Mouse (Mus musculus): ENCODE data around the gene Slc2a6. TPM values are rescaled to one million over a fixed set of nuclear protein-coding genes. Genes with fewer than 3 reads are reported as not detected.

The Slc2a6 gene
- polyA plus RNA-seq, 1 experiment from 2014 or later = 1.2 TPM

DNA sequence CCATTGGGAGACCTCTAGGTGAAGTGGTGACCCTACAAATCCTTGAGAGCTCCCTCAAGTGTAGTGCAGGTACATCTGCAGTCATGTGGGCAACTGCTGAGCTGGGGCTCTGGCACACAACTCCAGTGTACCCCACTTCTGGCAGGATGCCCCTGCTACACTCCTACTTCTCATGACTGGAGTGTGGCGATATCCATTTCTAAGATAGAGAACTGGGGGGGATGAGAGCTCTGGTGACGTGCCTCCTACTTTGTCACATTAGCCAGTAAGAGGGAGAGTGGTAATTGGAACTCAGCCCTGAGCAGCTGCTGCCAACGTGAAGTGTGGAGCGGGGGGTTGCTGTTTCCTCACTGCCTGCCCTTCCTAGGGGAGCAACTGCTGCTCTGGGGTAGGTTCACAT is 21.5 kb downstream of the Slc2a6 start:
- no peak overlapping the region for H3K4me2 ChIP-seq
- H3K4me3 ChIP-seq (ENCODE audit: low read depth, low read length) = no peak overlapping the region
- H3K27me3 ChIP-seq (ENCODE audit: control insufficient read depth, insufficient read depth, low read length) = no peaks in the 10 kb centered on the region
- H3K4me1 ChIP-seq (ENCODE audit: control insufficient read depth, insufficient read depth, low read length) = peaks cover 8% of the 10 kb centered on the region
- DNase-seq (ENCODE audit: low spot score, missing footprints) (no peak), ATAC-seq (ENCODE audit: low FRiP score) (no peak)
- no peaks in the 10 kb centered on the region for H3K36me3 ChIP-seq (ENCODE audit: control insufficient read depth, insufficient read depth, low read length)
- H3K9me3 ChIP-seq (ENCODE audit: control insufficient read depth, low read length) = no peaks in the 10 kb centered on the region
- no peak overlapping the region for H3K27ac ChIP-seq (ENCODE audit: low read depth, low read length)
- no peak overlapping the region for H3K9ac ChIP-seq (ENCODE audit: low read length)
- WGBS = 72% methylated on average over 4 of the region's 4 CpGs

DNA sequence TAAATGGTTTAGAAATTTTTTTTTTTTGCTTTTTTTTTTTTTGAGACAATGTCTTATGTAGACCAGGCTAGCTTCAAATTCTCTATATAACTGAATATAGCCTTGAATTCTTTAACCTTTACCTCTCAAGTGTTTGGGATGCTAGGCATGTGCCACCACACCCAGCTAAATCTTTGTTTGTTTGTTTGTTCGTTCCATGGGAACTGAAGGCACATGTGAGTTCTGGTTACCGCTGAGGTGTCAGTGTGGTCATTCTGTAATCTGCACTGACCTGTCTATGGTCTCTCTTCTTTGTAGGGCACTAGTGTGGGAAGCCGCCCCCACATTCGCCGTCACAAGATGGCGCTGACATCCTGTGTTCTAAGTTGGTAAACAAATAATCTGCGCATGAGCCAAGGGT is 29.8 kb downstream of the Slc2a6 start:
- Histone ChIP-seq H3K4me1 (ENCODE audit: control insufficient read depth, insufficient read depth, low read length) (no peaks in the 10 kb centered on the region), H3K4me3 (ENCODE audit: low read depth, low read length) (no peak overlapping the region), H3K9me3 (ENCODE audit: control insufficient read depth, low read length) (no peaks in the 10 kb centered on the region), H3K27ac (ENCODE audit: low read depth, low read length) (no peak overlapping the region), H3K9ac (ENCODE audit: low read length) (no peak overlapping the region), H3K36me3 (ENCODE audit: control insufficient read depth, insufficient read depth, low read length) (no peaks in the 10 kb centered on the region), H3K4me2 (no peak overlapping the region), H3K27me3 (ENCODE audit: control insufficient read depth, insufficient read depth, low read length) (no peaks in the 10 kb centered on the region)
- no peak for DNase-seq (ENCODE audit: low spot score, missing footprints)
- 93% methylated on average over 6 of the region's 7 CpGs for WGBS
- no peak for ATAC-seq (ENCODE audit: low FRiP score)

DNA sequence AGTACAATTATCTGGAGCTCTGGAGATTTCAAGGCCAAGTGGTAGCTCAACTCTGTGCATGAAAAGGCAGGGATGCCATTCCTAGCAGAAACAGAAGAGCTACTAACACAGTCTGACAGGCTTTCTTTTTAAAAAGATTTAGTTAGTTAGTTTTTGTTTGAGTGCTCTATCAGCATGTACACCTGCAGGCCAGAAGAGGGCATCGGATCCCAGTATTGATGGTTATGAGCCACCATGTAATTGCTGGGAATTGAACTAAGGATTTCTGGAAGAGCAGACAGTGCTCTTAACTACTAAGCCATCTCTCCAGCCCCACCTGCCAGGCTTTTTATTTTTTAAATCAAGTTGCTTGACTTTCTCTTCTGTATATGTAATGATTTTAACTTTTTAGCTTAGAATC is 30.3 kb downstream of the Slc2a6 start:
- Histone ChIP-seq H3K9ac (ENCODE audit: low read length) (no peak overlapping the region), H3K4me2 (no peak overlapping the region), H3K27ac (ENCODE audit: low read depth, low read length) (no peak overlapping the region), H3K9me3 (ENCODE audit: control insufficient read depth, low read length) (no peaks in the 10 kb centered on the region), H3K4me1 (ENCODE audit: control insufficient read depth, insufficient read depth, low read length) (no peaks in the 10 kb centered on the region), H3K4me3 (ENCODE audit: low read depth, low read length) (no peak overlapping the region), H3K27me3 (ENCODE audit: control insufficient read depth, insufficient read depth, low read length) (no peaks in the 10 kb centered on the region), H3K36me3 (ENCODE audit: control insufficient read depth, insufficient read depth, low read length) (no peaks in the 10 kb centered on the region)
- WGBS = 79% methylated on average over 1 of the region's 1 CpGs
- no peak for ATAC-seq (ENCODE audit: low FRiP score)
- no peak for DNase-seq (ENCODE audit: low spot score, missing footprints)

GRCm38 (mm10) chr2:26993936-26994335 is 33.9 kb downstream of the Slc2a6 start:
- ATAC-seq (ENCODE audit: low FRiP score) = no peak

DNA sequence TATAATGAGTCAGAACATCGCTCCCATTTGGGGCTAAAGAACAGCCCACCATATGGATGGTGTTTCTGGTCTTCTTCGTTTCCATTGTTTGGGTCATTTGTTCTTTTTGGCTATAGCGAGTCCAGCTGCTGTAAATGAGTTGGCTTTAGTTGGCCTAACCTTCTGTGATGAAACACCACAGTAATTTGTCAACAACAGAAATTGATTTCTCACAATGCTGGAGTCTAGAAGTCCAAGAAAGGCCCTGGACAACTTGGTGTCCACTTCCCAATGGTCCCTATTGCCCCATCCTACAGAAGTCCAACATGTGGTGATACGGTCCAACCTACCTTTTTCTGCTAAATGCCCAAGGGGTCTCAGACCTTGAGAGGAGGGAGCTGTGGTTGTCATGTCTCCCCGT is 43.2 kb downstream of the Slc2a6 start:
- no peaks in the 10 kb centered on the region for H3K27me3 ChIP-seq (ENCODE audit: control insufficient read depth, insufficient read depth, low read length)
- ATAC-seq (ENCODE audit: low FRiP score) (no peak), DNase-seq (ENCODE audit: low spot score, missing footprints) (no peak)
- no peak overlapping the region for H3K4me3 ChIP-seq (ENCODE audit: low read depth, low read length)
- 81% methylated on average over 5 of the region's 5 CpGs for WGBS
- H3K9ac ChIP-seq (ENCODE audit: low read length) = no peak overlapping the region
- H3K4me1 ChIP-seq (ENCODE audit: control insufficient read depth, insufficient read depth, low read length) = no peaks in the 10 kb centered on the region
- no peaks in the 10 kb centered on the region for H3K9me3 ChIP-seq (ENCODE audit: control insufficient read depth, low read length)
- no peak overlapping the region for H3K4me2 ChIP-seq
- no peaks in the 10 kb centered on the region for H3K36me3 ChIP-seq (ENCODE audit: control insufficient read depth, insufficient read depth, low read length)
- no peak overlapping the region for H3K27ac ChIP-seq (ENCODE audit: low read depth, low read length)

More at GRCm38 (mm10) chr2:26993936-26994335, 33.9 kb downstream of the Slc2a6 start:
- H3K27ac ChIP-seq (ENCODE audit: low read depth, low read length) = no peak overlapping the region
- no peak for DNase-seq (ENCODE audit: low spot score, missing footprints)
- no peaks in the 10 kb centered on the region for H3K36me3 ChIP-seq (ENCODE audit: control insufficient read depth, insufficient read depth, low read length)
- no peaks in the 10 kb centered on the region for H3K9me3 ChIP-seq (ENCODE audit: control insufficient read depth, low read length)
- H3K4me3 ChIP-seq (ENCODE audit: low read depth, low read length) = no peak overlapping the region
- H3K4me1 ChIP-seq (ENCODE audit: control insufficient read depth, insufficient read depth, low read length) = no peaks in the 10 kb centered on the region
- H3K4me2 ChIP-seq = no peak overlapping the region
- WGBS = 72% methylated on average over 3 of the region's 3 CpGs
- no peak overlapping the region for H3K9ac ChIP-seq (ENCODE audit: low read length)
- H3K27me3 ChIP-seq (ENCODE audit: control insufficient read depth, insufficient read depth, low read length) = no peaks in the 10 kb centered on the region

GRCm38 (mm10) chr2:26984179-26984578 is 43.6 kb downstream of the Slc2a6 start:
- no peaks in the 10 kb centered on the region for H3K4me1 ChIP-seq (ENCODE audit: control insufficient read depth, insufficient read depth, low read length)
- WGBS = 63% methylated on average over 2 of the region's 2 CpGs
- no peak overlapping the region for H3K4me2 ChIP-seq
- no peak overlapping the region for H3K4me3 ChIP-seq (ENCODE audit: low read depth, low read length)
- no peaks in the 10 kb centered on the region for H3K27me3 ChIP-seq (ENCODE audit: control insufficient read depth, insufficient read depth, low read length)
- no peak for ATAC-seq (ENCODE audit: low FRiP score)
- H3K36me3 ChIP-seq (ENCODE audit: control insufficient read depth, insufficient read depth, low read length) = no peaks in the 10 kb centered on the region
- H3K27ac ChIP-seq (ENCODE audit: low read depth, low read length) = no peak overlapping the region
- no peaks in the 10 kb centered on the region for H3K9me3 ChIP-seq (ENCODE audit: control insufficient read depth, low read length)
- DNase-seq (ENCODE audit: low spot score, missing footprints) = no peak
- H3K9ac ChIP-seq (ENCODE audit: low read length) = no peak overlapping the region

- Histone ChIP-seq H3K36me3 (ENCODE audit: control insufficient read depth, insufficient read depth, low read length) (no peaks in the 10 kb centered on the region), H3K4me3 (ENCODE audit: low read depth, low read length) (no peak overlapping the region), H3K9me3 (ENCODE audit: control insufficient read depth, low read length) (no peaks in the 10 kb centered on the region), H3K4me1 (ENCODE audit: control insufficient read depth, insufficient read depth, low read length) (no peaks in the 10 kb centered on the region), H3K27me3 (ENCODE audit: control insufficient read depth, insufficient read depth, low read length) (no peaks in the 10 kb centered on the region), H3K4me2 (no peak overlapping the region), H3K9ac (ENCODE audit: low read length) (no peak overlapping the region), H3K27ac (ENCODE audit: low read depth, low read length) (no peak overlapping the region)
- WGBS = 78% methylated on average over 1 of the region's 1 CpGs
- no peak for ATAC-seq (ENCODE audit: low FRiP score)
- DNase-seq (ENCODE audit: low spot score, missing footprints) = no peak
Observed at GRCm38 (mm10) chr2:26980361-26980760, 47.4 kb downstream of the Slc2a6 start.

DNA sequence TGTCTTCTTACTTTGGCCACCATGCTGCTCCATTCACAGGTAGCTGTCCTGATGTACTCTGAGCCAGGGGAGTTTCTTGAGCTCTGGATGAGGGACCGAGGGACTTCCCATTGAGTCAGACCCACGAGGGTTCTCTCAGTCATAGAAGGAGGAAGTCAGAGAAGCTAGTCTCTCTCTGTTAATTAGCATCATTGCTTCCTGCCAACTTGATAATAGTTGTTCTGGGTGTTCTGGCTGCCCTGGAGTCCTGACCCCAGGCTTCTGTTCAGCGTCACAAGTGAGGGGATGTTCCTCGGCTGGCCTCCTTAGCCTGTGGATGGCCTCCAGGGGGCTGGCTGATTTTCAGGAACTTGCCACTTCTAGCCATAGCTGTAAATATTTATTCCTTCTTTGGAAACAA is 53.8 kb downstream of the Slc2a6 start:
- 68% methylated on average over 4 of the region's 4 CpGs for WGBS

DNA sequence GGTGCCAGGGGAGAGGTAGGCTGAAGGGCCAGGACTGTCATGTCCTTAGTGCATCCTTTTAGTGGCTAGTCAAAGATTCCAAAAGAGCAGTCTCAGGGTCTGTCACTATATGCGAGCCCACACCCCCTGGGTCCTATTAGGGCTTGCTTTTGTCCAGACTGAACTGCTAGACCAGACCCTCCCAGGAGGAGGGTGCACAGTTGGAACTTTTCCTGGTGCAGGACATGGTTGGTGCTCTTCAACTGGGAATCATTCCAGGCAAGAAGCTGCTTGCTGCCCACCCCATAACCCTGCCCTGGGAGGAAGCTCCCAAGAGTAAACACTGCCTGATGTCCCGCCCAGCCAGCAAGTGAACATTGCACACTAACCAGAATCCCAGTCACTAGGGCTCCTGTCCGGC is 54.7 kb downstream of the Slc2a6 start, which contains the start of gene Adamts13:
Gene Adamts13 (plus strand): TSS at position 301 of the 400 bp plus-strand sequence.
- H3K4me3 ChIP-seq (ENCODE audit: low read depth, low read length) = no peak within 1 kb of the TSS
- no peaks in the 10 kb centered on the region for H3K36me3 ChIP-seq (ENCODE audit: control insufficient read depth, insufficient read depth, low read length)
- DNase-seq (ENCODE audit: low spot score, missing footprints) (no peak), ATAC-seq (ENCODE audit: low FRiP score) (no peak)
- H3K9ac ChIP-seq (ENCODE audit: low read length) = no peak within 1 kb of the TSS
- H3K27ac ChIP-seq (ENCODE audit: low read depth, low read length) = no peak within 1 kb of the TSS
- 85% methylated on average over 3 of the region's 3 CpGs for WGBS
- H3K4me2 ChIP-seq = no peak within 1 kb of the TSS
- H3K27me3 ChIP-seq (ENCODE audit: control insufficient read depth, insufficient read depth, low read length) = no peaks in the 10 kb centered on the region
- no peaks in the 10 kb centered on the region for H3K9me3 ChIP-seq (ENCODE audit: control insufficient read depth, low read length)
- H3K4me1 ChIP-seq (ENCODE audit: control insufficient read depth, insufficient read depth, low read length) = no peaks in the 10 kb centered on the region

More for the DNA sequence above, 53.8 kb downstream of the Slc2a6 start:
- no peak for DNase-seq (ENCODE audit: low spot score, missing footprints)
- Histone ChIP-seq H3K27me3 (ENCODE audit: control insufficient read depth, insufficient read depth, low read length) (no peaks in the 10 kb centered on the region), H3K4me2 (no peak overlapping the region), H3K4me3 (ENCODE audit: low read depth, low read length) (no peak overlapping the region), H3K36me3 (ENCODE audit: control insufficient read depth, insufficient read depth, low read length) (no peaks in the 10 kb centered on the region), H3K27ac (ENCODE audit: low read depth, low read length) (no peak overlapping the region), H3K4me1 (ENCODE audit: control insufficient read depth, insufficient read depth, low read length) (no peaks in the 10 kb centered on the region), H3K9ac (ENCODE audit: low read length) (no peak overlapping the region), H3K9me3 (ENCODE audit: control insufficient read depth, low read length) (no peaks in the 10 kb centered on the region)
- ATAC-seq (ENCODE audit: low FRiP score) = no peak
